ENCODE assay signal across 8 mouse cellular contexts in the genomic region with DNA sequence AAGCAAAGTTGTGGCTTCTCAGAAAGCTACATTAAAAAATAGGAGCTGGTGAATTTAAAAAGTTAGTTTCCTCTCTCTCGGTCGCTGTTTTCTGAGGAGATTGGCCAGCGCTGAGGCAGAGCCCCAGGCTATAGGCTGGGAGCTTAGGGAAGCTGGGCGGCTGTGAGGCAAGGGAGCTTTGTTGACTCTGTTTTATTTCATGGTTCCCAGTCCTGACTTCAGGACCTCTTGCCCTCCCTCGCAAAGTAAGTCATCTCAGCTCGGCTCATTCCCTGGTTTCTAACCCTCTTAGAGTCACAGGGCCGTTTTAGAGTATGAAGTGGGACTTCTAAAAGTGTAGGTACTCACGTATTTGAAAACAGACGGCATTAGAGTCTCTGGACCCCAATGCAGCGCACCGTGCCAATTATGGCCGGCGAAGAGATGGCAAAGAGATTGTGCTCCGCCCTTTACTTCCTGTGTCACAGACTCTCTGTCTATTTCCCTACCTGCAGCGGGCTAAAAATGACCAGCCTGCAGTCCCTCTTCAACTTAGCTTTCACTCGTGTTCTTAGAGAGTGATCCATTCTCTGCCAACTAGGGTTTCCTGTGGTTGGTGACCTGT. TPM values are rescaled to one million over a fixed set of nuclear protein-coding genes. Genes with fewer than 3 reads are reported as not detected.
DNase-seq lines count a peak whose midpoint lies in the region; ATAC-seq and TF ChIP-seq lines count a peak whose summit lies in the region.

No protein-coding gene starts in this region.

- peak overlapping the region; percentile 55 to 77 for H3K27ac ChIP-seq in heart, embryonic 14.5 days (replicated peaks in 1 of 2; ENCODE audit: control insufficient read depth in 1 of 2, insufficient read depth in 1 of 2, low read depth in 2 of 2, low read length in 2 of 2)
- peak overlapping the region; percentile 89 for H3K27ac ChIP-seq in bone marrow, adult 2 months (ENCODE audit: control insufficient read depth, insufficient read depth, low read depth, low read length, poor library complexity)
- peak overlapping the region; percentile 60 for H3K27ac ChIP-seq in hindbrain, embryonic 12.5 days
- no peak overlapping the region for H3K27ac ChIP-seq in midbrain, embryonic 11.5 days (ENCODE audit: low read depth, low read length)

- no peak for TF ChIP-seq CTCF in bone marrow, adult 2 months (IDR thresholded peaks at IDR 0.05; ENCODE audit: control insufficient read depth, insufficient read depth, low read length)

- peak overlapping the region; percentile 56 for H3K9ac ChIP-seq in heart, embryonic 14.5 days (ENCODE audit: low read length)
- H3K9ac ChIP-seq in hindbrain, embryonic 12.5 days, result no peak overlapping the region
- H3K9ac ChIP-seq in midbrain, embryonic 11.5 days (ENCODE audit: low read length), result peak overlapping the region; percentile 60

- DNase-seq in heart, postnatal 14 days, result no peak
- DNase-seq in midbrain, embryonic 11.5 days (ENCODE audit: low spot score, missing footprints), result peak; percentile 93
- DNase-seq in layer of hippocampus, adult 11-12 months (ENCODE audit: low spot score), result no peak
- DNase-seq in retina, embryonic 14.5 days (ENCODE audit: low spot score), result no peak
- no peak for DNase-seq in cerebellum, adult 11-12 months

- peak overlapping the region; percentile 76 for H3K4me2 ChIP-seq in heart, embryonic 14.5 days (ENCODE audit: low read length)
- H3K4me2 ChIP-seq in hindbrain, embryonic 12.5 days (replicated peaks), result peak overlapping the region; percentile 93
- peak overlapping the region; percentile 63 for H3K4me2 ChIP-seq in midbrain, embryonic 11.5 days

- no peak for TF ChIP-seq POLR2A in bone marrow, adult 2 months (IDR thresholded peaks at IDR 0.05; ENCODE audit: borderline replicate concordance, control insufficient read depth, low read depth, low read length)

- peaks cover 32 to 35% of the 10 kb centered on the region in 2 experiments for H3K4me1 ChIP-seq in heart, embryonic 14.5 days (ENCODE audit: control insufficient read depth in 2 of 2, insufficient read depth in 2 of 2, low read length in 2 of 2)
- H3K4me1 ChIP-seq in bone marrow, adult 2 months (ENCODE audit: control insufficient read depth, insufficient read depth, low read length), result peaks cover 14% of the 10 kb centered on the region
- H3K4me1 ChIP-seq in hindbrain, embryonic 12.5 days, result peaks cover 39% of the 10 kb centered on the region
- H3K4me1 ChIP-seq in midbrain, embryonic 11.5 days (ENCODE audit: control insufficient read depth, insufficient read depth, low read length), result peaks cover 29% of the 10 kb centered on the region

- intact Hi-C loops in heart, postnatal 14 days (cut with DNase I), result no loop called here

- WGBS in heart, embryonic 14.5 days, result 21% methylated on average over 16 of the region's 16 CpGs
- WGBS in bone marrow, adult 2 months, result 7% methylated on average over 16 of the region's 16 CpGs
- 26% methylated on average over 16 of the region's 16 CpGs for WGBS in hindbrain, embryonic 12.5 days
- 23% methylated on average over 16 of the region's 16 CpGs for WGBS in midbrain, embryonic 11.5 days

- no peaks in the 10 kb centered on the region for H3K36me3 ChIP-seq in heart, embryonic 14.5 days (ENCODE audit: control insufficient read depth, insufficient read depth, low read length)
- H3K36me3 ChIP-seq in hindbrain, embryonic 12.5 days, result no peaks in the 10 kb centered on the region
- H3K36me3 ChIP-seq in midbrain, embryonic 11.5 days (ENCODE audit: control insufficient read depth, insufficient read depth, low read length), result no peaks in the 10 kb centered on the region

- H3K9me3 ChIP-seq in heart, embryonic 14.5 days (ENCODE audit: control insufficient read depth, low read length), result no peaks in the 10 kb centered on the region
- no peaks in the 10 kb centered on the region for H3K9me3 ChIP-seq in hindbrain, embryonic 12.5 days (replicated peaks)
- no peaks in the 10 kb centered on the region for H3K9me3 ChIP-seq in midbrain, embryonic 11.5 days (ENCODE audit: control insufficient read depth, low read length)

- peak overlapping the region; percentile 52 to 59 for H3K4me3 ChIP-seq in heart, embryonic 14.5 days (ENCODE audit: control insufficient read depth in 1 of 2, insufficient read depth in 1 of 2, low read depth in 1 of 2, low read length in 2 of 2)
- peak overlapping the region; percentile 87 for H3K4me3 ChIP-seq in bone marrow, adult 2 months (replicated peaks; ENCODE audit: control insufficient read depth, low read depth, low read length)
- peak overlapping the region; percentile 49 for H3K4me3 ChIP-seq in hindbrain, embryonic 12.5 days
- H3K4me3 ChIP-seq in midbrain, embryonic 11.5 days (ENCODE audit: low read depth, low read length), result peak overlapping the region; percentile 44

- ATAC-seq in heart, embryonic 14.5 days (ENCODE audit: insufficient number of reproducible peaks, insufficient read depth, low FRiP score, low read depth), result no peak
- ATAC-seq in hindbrain, embryonic 12.5 days (ENCODE audit: low FRiP score), result no peak
- no peak for ATAC-seq in midbrain, embryonic 11.5 days (ENCODE audit: low FRiP score)

- no peaks in the 10 kb centered on the region for H3K27me3 ChIP-seq in heart, embryonic 14.5 days (ENCODE audit: control insufficient read depth, insufficient read depth, low read length)
- H3K27me3 ChIP-seq in hindbrain, embryonic 12.5 days, result no peaks in the 10 kb centered on the region; the same call in 1 of the 2 replicates
- no peaks in the 10 kb centered on the region; the same call in 1 of the 2 replicates for H3K27me3 ChIP-seq in midbrain, embryonic 11.5 days (ENCODE audit: control insufficient read depth, insufficient read depth, low read length)

RNA-seq across cellular contexts. Expression of gene Rassf4, which starts 0.6 kb away (rescaled TPM):
- polyA plus RNA-seq in heart, embryonic 14.5 days (2014; fragmentation: Nextera tagmentation; extraction: Ambion mirVana), result 8.0 and 9.4 TPM in 2 replicates
- total RNA-seq in heart, postnatal 14 days (2021), result 1 to 10 TPM; 7.7 TPM
- 8.8 and 18.3 TPM in 2 replicates for polyA plus RNA-seq in bone marrow, adult 2 months (2011; ENCODE audit: insufficient read depth, insufficient read length, low replicate concordance, missing spikeins)
- 38.7 and 46.7 TPM in 2 replicates for polyA plus RNA-seq in hindbrain, embryonic 12.5 days (2016; fragmentation: Nextera tagmentation; extraction: Ambion mirVana)
- polyA plus RNA-seq in midbrain, embryonic 11.5 days (2014; fragmentation: Nextera tagmentation; extraction: Ambion mirVana), result 41.2 and 42.6 TPM in 2 replicates

RNA-seq across cellular contexts. Expression of gene Depp1, which starts 24.0 kb away (rescaled TPM):
- polyA plus RNA-seq in heart, embryonic 14.5 days (2014; fragmentation: Nextera tagmentation; extraction: Ambion mirVana), result 40.6 and 45.7 TPM in 2 replicates
- 100 to 1,000 TPM in 1 of 2 experiments, 10 to 100 TPM in 1; 99.4 to 129 TPM for total RNA-seq in heart, postnatal 14 days (2021)
- 11.9 and 15.0 TPM in 2 replicates for polyA plus RNA-seq in bone marrow, adult 2 months (2011; ENCODE audit: insufficient read depth, insufficient read length, low replicate concordance, missing spikeins)
- polyA plus RNA-seq in hindbrain, embryonic 12.5 days (2016; fragmentation: Nextera tagmentation; extraction: Ambion mirVana), result 9.5 and 9.7 TPM in 2 replicates
- polyA plus RNA-seq in midbrain, embryonic 11.5 days (2014; fragmentation: Nextera tagmentation; extraction: Ambion mirVana), result 6.5 and 6.8 TPM in 2 replicates

RNA-seq across cellular contexts. Expression of gene Tmem72, which starts 42.3 kb away (rescaled TPM):
- 0.07 and 0.09 TPM in 2 replicates for polyA plus RNA-seq in heart, embryonic 14.5 days (2014; fragmentation: Nextera tagmentation; extraction: Ambion mirVana)
- under 1 TPM; 0.02 to 0.05 TPM for total RNA-seq in heart, postnatal 14 days (2021)
- polyA plus RNA-seq in bone marrow, adult 2 months (2011; ENCODE audit: insufficient read depth, insufficient read length, low replicate concordance, missing spikeins), result not detected in 2 replicates
- polyA plus RNA-seq in hindbrain, embryonic 12.5 days (2016; fragmentation: Nextera tagmentation; extraction: Ambion mirVana), result 0.10 and 0.12 TPM in 2 replicates
- 0.08 and 0.10 TPM in 2 replicates for polyA plus RNA-seq in midbrain, embryonic 11.5 days (2014; fragmentation: Nextera tagmentation; extraction: Ambion mirVana)

RNA-seq across cellular contexts. Expression of gene Zfp422, which starts 45.6 kb away (rescaled TPM):
- polyA plus RNA-seq in heart, embryonic 14.5 days (2014; fragmentation: Nextera tagmentation; extraction: Ambion mirVana), result 83.6 and 86.5 TPM in 2 replicates
- 10 to 100 TPM; 28.9 to 29.5 TPM for total RNA-seq in heart, postnatal 14 days (2021)
- 7.1 and 12.1 TPM in 2 replicates for polyA plus RNA-seq in bone marrow, adult 2 months (2011; ENCODE audit: insufficient read depth, insufficient read length, low replicate concordance, missing spikeins)
- 237 and 251 TPM in 2 replicates for polyA plus RNA-seq in hindbrain, embryonic 12.5 days (2016; fragmentation: Nextera tagmentation; extraction: Ambion mirVana)
- polyA plus RNA-seq in midbrain, embryonic 11.5 days (2014; fragmentation: Nextera tagmentation; extraction: Ambion mirVana), result 369 and 397 TPM in 2 replicates
